Mouse (Mus musculus) heart, adult 2 months (tissue): ENCODE results near the gene Arhgap1.

ENCODE experiments used
- CTCF ChIP-seq: fragments of 200-600 bp; IDR thresholded peaks from 2 replicates; pipeline ENCODE4 v1.8.1; 2022; ENCODE audit warnings: antibody characterized with exemption, mild to moderate bottlenecking, moderate library complexity
- POLR2A ChIP-seq: fragments of 200-500 bp; IDR thresholded peaks from 2 replicates; pipeline ENCODE4 v1.6.1; 2011; ENCODE audit warnings: mild to moderate bottlenecking, low read depth, low read length, control low read depth; ENCODE audit not compliant: insufficient read depth

GRCm38 (mm10) chr2:91636727-91637338 is 12.8 kb upstream of the Arhgap1 start:
- TF ChIP-seq POLR2A (no peak), CTCF (no peak)
